Mouse (Mus musculus): ENCODE results near the gene Man2b1. TPM values are rescaled to one million over a fixed set of nuclear protein-coding genes. Genes with fewer than 3 reads are reported as not detected.
A peak's percentile ranks its signal among the peaks of the same experiment; 100 is the strongest.
"Not testable (repeated sequence)": the region's sequence is repeated elsewhere in the genome, so short reads cannot be mapped to it uniquely, and the experiment has no call there.

The Man2b1 gene
- total and polyA plus RNA-seq, 3 experiments: 19.3 to 91.8 (median 87.7) TPM

DNA sequence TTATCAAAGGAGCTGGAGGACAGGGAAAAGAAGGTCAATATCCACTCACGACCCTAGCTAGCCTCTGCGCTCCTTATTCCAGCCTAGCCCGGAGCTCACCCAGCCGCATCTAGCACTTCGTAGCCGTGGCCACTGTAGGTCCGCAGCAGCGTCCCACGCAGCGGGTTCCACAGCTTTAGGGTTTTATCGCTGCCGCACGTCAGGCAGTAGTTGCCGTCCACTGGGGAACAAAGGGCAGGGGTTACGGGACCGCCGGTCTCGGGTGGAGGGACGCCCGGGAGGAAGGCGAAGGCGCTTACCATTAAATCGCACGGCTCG, 2.9 kb upstream of the Man2b1 start:
- DNase-seq (ENCODE audit: low spot score) (no peak), ATAC-seq (ENCODE audit: extremely low read depth, insufficient number of reproducible peaks, low FRiP score, poor library complexity, severe bottlenecking) (no peak)
- H3K9me3 ChIP-seq (replicated peaks): no peaks in the 10 kb centered on the region
- H3K4me3 ChIP-seq (ENCODE audit: low read depth, low read length): peak overlapping the region; percentile 93
- peaks cover 76% of the 10 kb centered on the region for H3K4me1 ChIP-seq (ENCODE audit: insufficient read depth, low read depth, low read length)
- peaks cover 55% of the 10 kb centered on the region for H3K36me3 ChIP-seq (replicated peaks)
- TF ChIP-seq POLR2AphosphoS5 (IDR thresholded peaks at IDR 0.05; ENCODE audit: insufficient replicate concordance, low read depth, low read length): no peak
- no peak for TF ChIP-seq CTCF (IDR thresholded peaks at IDR 0.05; ENCODE audit: low read depth, low read length)
- no peak for TF ChIP-seq GATA2 (IDR thresholded peaks at IDR 0.05; ENCODE audit: borderline replicate concordance, low read depth, low read length)
- no peak for TF ChIP-seq GATA1 (IDR thresholded peaks at IDR 0.05; ENCODE audit: borderline replicate concordance, low read length)
- no peaks in the 10 kb centered on the region for H3K27me3 ChIP-seq (ENCODE audit: insufficient read depth, low read length)

- H3K27me3 ChIP-seq (ENCODE audit: insufficient read depth, low read length): no peaks in the 10 kb centered on the region
- peaks cover 55% of the 10 kb centered on the region for H3K36me3 ChIP-seq (replicated peaks)
- peaks cover 76% of the 10 kb centered on the region for H3K4me1 ChIP-seq (ENCODE audit: insufficient read depth, low read depth, low read length)
- ATAC-seq (ENCODE audit: extremely low read depth, insufficient number of reproducible peaks, low FRiP score, poor library complexity, severe bottlenecking): no peak
- peak within 1 kb of the TSS; percentile 93 for H3K4me3 ChIP-seq (ENCODE audit: low read depth, low read length)
- DNase-seq (ENCODE audit: low spot score): no peak
- no peaks in the 10 kb centered on the region for H3K9me3 ChIP-seq (replicated peaks)
- no peak for TF ChIP-seq CTCF (IDR thresholded peaks at IDR 0.05; ENCODE audit: low read depth, low read length)
Measured at GRCm38 (mm10) chr8:85080532-85081215, 2.4 kb upstream of the Man2b1 start, which contains the start of gene Wdr83os. Gene Wdr83os (plus strand): TSS chr8:85080740.

DNA sequence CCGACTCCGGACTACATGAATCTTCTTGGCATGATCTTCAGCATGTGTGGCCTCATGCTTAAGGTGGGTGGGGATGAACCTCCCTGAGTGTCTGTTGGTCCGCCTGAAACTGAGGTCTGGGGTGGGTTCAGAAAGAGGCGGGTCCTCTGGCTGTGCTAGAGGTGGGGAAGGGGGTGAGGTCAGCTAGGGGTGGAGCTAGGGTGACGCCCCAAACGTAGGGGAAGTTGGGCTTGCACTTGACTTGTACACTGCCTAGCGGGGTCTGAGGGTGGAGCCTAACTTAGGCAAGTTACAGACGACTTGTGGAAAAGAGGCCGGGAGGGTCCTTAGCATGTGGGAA, 1.9 kb upstream of the Man2b1 start, which contains the start of gene Wdr83:
TSS of gene Wdr83 (minus strand) at position 91 of the 340 bp plus-strand sequence.
- peaks cover 73% of the 10 kb centered on the region for H3K4me1 ChIP-seq (ENCODE audit: insufficient read depth, low read depth, low read length)
- H3K36me3 ChIP-seq (replicated peaks): peaks cover 53% of the 10 kb centered on the region
- ATAC-seq (ENCODE audit: extremely low read depth, insufficient number of reproducible peaks, low FRiP score, poor library complexity, severe bottlenecking) (peak; percentile 76), DNase-seq (ENCODE audit: low spot score) (peak; percentile 88)
- no peaks in the 10 kb centered on the region for H3K27me3 ChIP-seq (ENCODE audit: insufficient read depth, low read length)
- H3K4me3 ChIP-seq (ENCODE audit: low read depth, low read length): peak within 1 kb of the TSS; percentile 93
- no peak for TF ChIP-seq CTCF (IDR thresholded peaks at IDR 0.05; ENCODE audit: low read depth, low read length)
- no peak for TF ChIP-seq GATA2 (IDR thresholded peaks at IDR 0.05; ENCODE audit: borderline replicate concordance, low read depth, low read length)
- no peak for TF ChIP-seq TAL1 (conservative IDR thresholded peaks at IDR 0.05; ENCODE audit: low read depth, low read length)
- no peaks in the 10 kb centered on the region for H3K9me3 ChIP-seq (replicated peaks)

- H3K27me3 ChIP-seq (ENCODE audit: insufficient read depth, low read length); DNase-seq (ENCODE audit: low spot score); H3K9me3 ChIP-seq (replicated peaks); ATAC-seq (ENCODE audit: extremely low read depth, insufficient number of reproducible peaks, low FRiP score, poor library complexity, severe bottlenecking); H3K4me3 ChIP-seq (ENCODE audit: low read depth, low read length): not testable (repeated sequence)
- Histone ChIP-seq H3K4me1 (ENCODE audit: insufficient read depth, low read depth, low read length) (peaks cover 70% of the 10 kb centered on the region), H3K36me3 (replicated peaks) (peaks cover 52% of the 10 kb centered on the region)
Measured at GRCm38 (mm10) chr8:85082169-85082568, 901 bp upstream of the Man2b1 start.

DNA sequence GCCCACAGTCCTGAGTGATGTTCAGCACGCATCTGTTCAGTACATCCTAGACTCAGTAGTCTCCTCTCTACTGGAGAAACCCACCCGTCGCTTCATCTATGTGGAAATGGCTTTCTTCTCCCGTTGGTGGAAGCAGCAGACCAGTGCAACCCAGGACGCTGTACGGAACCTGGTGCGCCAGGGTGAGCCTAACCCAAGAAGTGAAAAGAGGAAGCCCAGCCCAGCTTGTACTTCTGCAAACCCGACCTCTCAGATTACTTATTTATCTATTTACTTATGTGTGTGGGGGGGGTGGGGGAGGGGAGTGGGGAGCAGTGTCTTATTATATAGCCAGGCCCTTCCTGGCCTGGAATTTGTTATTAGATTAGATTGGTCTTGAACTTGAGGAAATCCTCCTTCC, 1.6 kb downstream of the Man2b1 start:
- DNase-seq (ENCODE audit: low spot score) (peak; percentile 39), ATAC-seq (ENCODE audit: extremely low read depth, insufficient number of reproducible peaks, low FRiP score, poor library complexity, severe bottlenecking) (no peak)
- Histone ChIP-seq H3K36me3 (replicated peaks) (peaks cover 52% of the 10 kb centered on the region), H3K4me3 (ENCODE audit: low read depth, low read length) (peak overlapping the region; percentile 80; the same call in 1 of the 2 replicates), H3K9me3 (replicated peaks) (no peaks in the 10 kb centered on the region), H3K27me3 (ENCODE audit: insufficient read depth, low read length) (no peaks in the 10 kb centered on the region), H3K4me1 (ENCODE audit: insufficient read depth, low read depth, low read length) (peaks cover 54% of the 10 kb centered on the region)
- TF ChIP-seq POLR2AphosphoS5 (IDR thresholded peaks at IDR 0.05; ENCODE audit: insufficient replicate concordance, low read depth, low read length) (no peak), CTCF (IDR thresholded peaks at IDR 0.05; ENCODE audit: low read depth, low read length) (no peak), GATA1 (IDR thresholded peaks at IDR 0.05; ENCODE audit: borderline replicate concordance, low read length) (no peak), GATA2 (IDR thresholded peaks at IDR 0.05; ENCODE audit: borderline replicate concordance, low read depth, low read length) (no peak), TAL1 (conservative IDR thresholded peaks at IDR 0.05; ENCODE audit: low read depth, low read length) (no peak)

GRCm38 (mm10) chr8:85086238-85086637, 3.2 kb downstream of the Man2b1 start:
- H3K9me3 ChIP-seq (replicated peaks): no peaks in the 10 kb centered on the region
- no peak for ATAC-seq (ENCODE audit: extremely low read depth, insufficient number of reproducible peaks, low FRiP score, poor library complexity, severe bottlenecking)
- peaks cover 48% of the 10 kb centered on the region for H3K4me1 ChIP-seq (ENCODE audit: insufficient read depth, low read depth, low read length)
- TF ChIP-seq POLR2AphosphoS5 (IDR thresholded peaks at IDR 0.05; ENCODE audit: insufficient replicate concordance, low read depth, low read length) (no peak), CTCF (IDR thresholded peaks at IDR 0.05; ENCODE audit: low read depth, low read length) (no peak), GATA2 (IDR thresholded peaks at IDR 0.05; ENCODE audit: borderline replicate concordance, low read depth, low read length) (no peak), GATA1 (IDR thresholded peaks at IDR 0.05; ENCODE audit: borderline replicate concordance, low read length) (no peak), TAL1 (conservative IDR thresholded peaks at IDR 0.05; ENCODE audit: low read depth, low read length) (no peak)
- no peak overlapping the region for H3K4me3 ChIP-seq (ENCODE audit: low read depth, low read length)
- H3K36me3 ChIP-seq (replicated peaks): peaks cover 54% of the 10 kb centered on the region
- no peak for DNase-seq (ENCODE audit: low spot score)
- H3K27me3 ChIP-seq (ENCODE audit: insufficient read depth, low read length): no peaks in the 10 kb centered on the region

DNA sequence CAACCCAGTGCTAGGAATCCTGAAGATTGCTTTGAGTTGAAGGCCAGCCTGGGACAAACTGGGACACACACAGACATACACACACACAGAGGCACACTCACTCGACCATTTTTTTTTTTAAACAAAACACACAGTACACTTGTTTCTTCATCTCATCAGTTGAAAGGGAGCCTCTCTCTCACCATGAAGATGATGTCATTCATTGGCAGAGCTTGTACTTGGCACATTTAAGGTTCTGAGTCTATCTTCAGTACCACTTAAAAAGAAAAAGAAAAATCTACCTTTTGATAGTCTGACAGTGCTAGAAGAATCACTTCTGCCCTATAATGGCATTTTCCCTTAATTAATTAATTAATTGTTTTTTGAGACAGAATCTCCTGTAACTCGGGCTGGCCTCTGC, 5.7 kb downstream of the Man2b1 start:
- H3K36me3 ChIP-seq (replicated peaks): peaks cover 80% of the 10 kb centered on the region

More for the DNA sequence above, 5.7 kb downstream of the Man2b1 start:
- ATAC-seq (ENCODE audit: extremely low read depth, insufficient number of reproducible peaks, low FRiP score, poor library complexity, severe bottlenecking) (no peak), DNase-seq (ENCODE audit: low spot score) (no peak)
- H3K9me3 ChIP-seq (replicated peaks): no peaks in the 10 kb centered on the region
- TF ChIP-seq GATA1 (IDR thresholded peaks at IDR 0.05; ENCODE audit: borderline replicate concordance, low read length) (no peak), CTCF (IDR thresholded peaks at IDR 0.05; ENCODE audit: low read depth, low read length) (no peak), POLR2AphosphoS5 (IDR thresholded peaks at IDR 0.05; ENCODE audit: insufficient replicate concordance, low read depth, low read length) (no peak), TAL1 (conservative IDR thresholded peaks at IDR 0.05; ENCODE audit: low read depth, low read length) (no peak), GATA2 (IDR thresholded peaks at IDR 0.05; ENCODE audit: borderline replicate concordance, low read depth, low read length) (no peak)
- H3K27me3 ChIP-seq (ENCODE audit: insufficient read depth, low read length): no peaks in the 10 kb centered on the region
- peaks cover 30% of the 10 kb centered on the region for H3K4me1 ChIP-seq (ENCODE audit: insufficient read depth, low read depth, low read length)
- no peak overlapping the region for H3K4me3 ChIP-seq (ENCODE audit: low read depth, low read length)

Data from G1E (cell line).